Mouse (Mus musculus) forebrain, postnatal 0 days (tissue): ENCODE results near the gene Unc5cl. TPM values are rescaled to one million over a fixed set of nuclear protein-coding genes. Genes with fewer than 3 reads are reported as not detected.

ENCODE experiments used
- ATAC-seq: fragments of 200-750 bp; cut with Nextera tagmentation; 2 replicates; pipeline ENCODE4 v1.8.0; 2017; ENCODE audit warnings: mild to moderate bottlenecking, moderate library complexity
- DNase-seq: peaks from one replicate; pipeline ENCODE4 v3.0.0-alpha.2; 2015
- H3K27ac ChIP-seq: fragments of 300-500 bp; sonication (generic); 2 replicates; pipeline ENCODE4 v1.5.1; 2014; ENCODE audit warnings: low read depth, mild to moderate bottlenecking, antibody characterized with exemption, low read length, moderate library complexity, mixed read lengths
- H3K27me3 ChIP-seq: fragments of 300-500 bp; sonication (generic); 2 replicates; pipeline ENCODE4 v1.6.1; 2014; ENCODE audit warnings: mild to moderate bottlenecking, low read length, mixed read lengths; ENCODE audit not compliant: insufficient read depth
- H3K36me3 ChIP-seq: fragments of 300-500 bp; sonication (generic); 2 replicates; pipeline ENCODE4 v1.6.1; 2014; ENCODE audit warnings: mild to moderate bottlenecking, moderate library complexity; ENCODE audit not compliant: insufficient read depth
- H3K4me1 ChIP-seq: fragments of 300-500 bp; sonication (generic); 2 replicates; pipeline ENCODE4 v1.6.1; 2014; ENCODE audit warnings: antibody characterized with exemption; ENCODE audit not compliant: insufficient read depth
- H3K4me2 ChIP-seq: fragments of 300-500 bp; sonication (generic); 2 replicates; pipeline ENCODE4 v1.6.1; 2014; ENCODE audit warnings: low read depth, mild to moderate bottlenecking, moderate library complexity
- H3K4me3 ChIP-seq: fragments of 300-500 bp; sonication (generic); 2 replicates; pipeline ENCODE4 v1.5.1; 2014; ENCODE audit warnings: low read depth, low read length, mixed read lengths
- H3K9ac ChIP-seq: fragments of 300-500 bp; sonication (generic); 2 replicates; pipeline ENCODE4 v1.6.1; 2014; ENCODE audit warnings: mild to moderate bottlenecking
- H3K9me3 ChIP-seq: fragments of 300-500 bp; sonication (generic); 2 replicates; pipeline ENCODE4 v1.6.1; 2016; ENCODE audit warnings: low read length
- CTCF ChIP-seq: sonication (generic); IDR thresholded peaks from 2 replicates; pipeline ENCODE4 v1.5.1; 2016; ENCODE audit warnings: antibody characterized with exemption, control low read depth, low read depth
- WGBS: fragments of 180-500 bp; shearing (Covaris S2); extraction: QIAGEN DNeasy Blood & Tissue Kit; methylation state at CpG from one replicate; pipeline ENCODE4 v1.1.7; 2014; 5-methylcytosine and 5-hydroxymethylcytosine counted together
- polyA plus RNA-seq: library from polyadenylated mRNA; unstranded; fragments of >200 nt; fragmentation: Nextera tagmentation; extraction: Ambion mirVana; gene quantifications from 2 replicates; pipeline ENCODE4 v1.2.1, GENCODE M21; 2015
- total RNA-seq: library from RNA; depleted of rRNA; stranded (reverse); fragments of >200 nt; gene quantifications from 2 replicates; pipeline ENCODE4 v1.2.3, GENCODE M21; 2014

Gene Unc5cl
- total and polyA plus RNA-seq, 2 experiments from 2014 or later = 0.56 TPM; not detected in 1

DNA sequence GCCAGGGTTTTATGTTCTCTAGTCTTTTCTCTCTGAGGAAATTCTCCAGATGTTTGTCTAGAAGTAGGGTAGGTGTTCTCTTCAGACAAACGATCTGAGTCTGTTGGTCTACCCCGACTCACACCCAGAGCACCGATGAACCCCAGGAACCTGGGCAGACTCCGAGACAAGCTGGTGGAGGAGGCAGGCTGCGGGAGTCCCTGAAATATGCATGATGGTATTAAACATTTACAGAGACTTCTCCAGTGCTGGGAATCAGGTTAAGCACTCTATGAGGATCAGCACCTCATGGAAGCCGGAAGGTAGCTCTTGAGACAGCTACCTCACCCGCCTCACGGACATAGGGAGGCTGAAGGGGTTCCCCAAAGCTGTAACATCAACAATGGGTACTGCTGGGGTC lies 37.9 kb downstream of the Unc5cl start:
- no peak for DNase-seq
- Histone ChIP-seq H3K4me2 (no peak overlapping the region), H3K4me1 (no peaks in the 10 kb centered on the region)

DNA sequence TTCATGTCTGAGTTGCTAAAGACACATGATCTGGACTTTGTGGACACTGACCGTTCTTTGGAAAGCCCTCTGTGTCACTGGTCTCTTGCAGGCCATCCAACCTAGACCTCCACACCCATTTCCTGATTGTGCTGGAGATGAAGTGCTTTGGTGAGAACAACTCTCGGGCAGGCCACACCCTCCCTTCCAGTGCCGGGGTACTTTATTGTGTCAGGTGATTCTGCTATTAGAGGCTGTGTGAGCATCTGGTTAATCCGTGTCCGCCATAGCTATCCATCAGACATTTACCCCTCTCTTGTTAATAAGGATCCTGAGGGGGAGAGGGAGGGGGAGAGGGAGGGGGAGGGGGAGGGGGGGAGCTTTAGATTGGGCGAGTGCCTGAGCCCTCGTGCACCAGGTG lies 38.9 kb downstream of the Unc5cl start:
- H3K27me3 ChIP-seq = no peaks in the 10 kb centered on the region

More for the DNA sequence above, 37.9 kb downstream of the Unc5cl start:
- no peak for TF ChIP-seq CTCF
- no peak for ATAC-seq
- no peaks in the 10 kb centered on the region for H3K36me3 ChIP-seq
- H3K9ac ChIP-seq = no peak overlapping the region
- H3K27ac ChIP-seq = no peak overlapping the region
- no peaks in the 10 kb centered on the region for H3K9me3 ChIP-seq
- no peaks in the 10 kb centered on the region for H3K27me3 ChIP-seq
- no peak overlapping the region for H3K4me3 ChIP-seq
- 96% methylated on average over 8 of the region's 8 CpGs for WGBS

DNA sequence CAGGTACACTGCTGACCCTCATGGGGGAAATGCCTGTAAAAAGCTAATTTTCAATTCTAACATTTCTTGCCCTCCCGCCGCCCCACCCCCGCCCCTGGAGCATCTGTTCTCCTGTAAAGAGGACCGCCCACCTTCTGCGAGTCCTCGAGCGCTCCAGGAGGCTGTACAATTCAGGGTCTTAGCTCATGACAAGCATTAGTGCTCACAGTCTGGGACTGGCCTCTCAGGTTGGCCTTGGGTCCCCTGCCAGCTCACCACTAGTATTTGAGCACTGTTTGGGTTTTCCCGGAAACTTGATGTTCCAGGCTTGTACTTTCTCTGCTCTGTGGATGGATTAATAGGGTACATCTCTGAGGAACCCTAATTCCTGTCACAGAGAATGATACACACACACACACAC lies 39.3 kb downstream of the Unc5cl start:
- 75% methylated on average over 8 of the region's 8 CpGs for WGBS
- Histone ChIP-seq H3K4me1 (no peaks in the 10 kb centered on the region), H3K36me3 (no peaks in the 10 kb centered on the region), H3K27me3 (no peaks in the 10 kb centered on the region), H3K9me3 (no peaks in the 10 kb centered on the region), H3K4me3 (no peak overlapping the region), H3K27ac (no peak overlapping the region), H3K9ac (no peak overlapping the region), H3K4me2 (no peak overlapping the region)
- DNase-seq (no peak), ATAC-seq (no peak)
- TF ChIP-seq CTCF = no peak

More for the DNA sequence above, 38.9 kb downstream of the Unc5cl start:
- no peak overlapping the region for H3K27ac ChIP-seq
- DNase-seq = no peak
- H3K4me2 ChIP-seq = no peak overlapping the region
- no peaks in the 10 kb centered on the region for H3K9me3 ChIP-seq
- no peaks in the 10 kb centered on the region for H3K36me3 ChIP-seq
- no peaks in the 10 kb centered on the region for H3K4me1 ChIP-seq
- H3K9ac ChIP-seq = no peak overlapping the region
- ATAC-seq = no peak
- no peak for TF ChIP-seq CTCF
- H3K4me3 ChIP-seq = no peak overlapping the region
- WGBS = 50% methylated on average over 7 of the region's 7 CpGs

DNA sequence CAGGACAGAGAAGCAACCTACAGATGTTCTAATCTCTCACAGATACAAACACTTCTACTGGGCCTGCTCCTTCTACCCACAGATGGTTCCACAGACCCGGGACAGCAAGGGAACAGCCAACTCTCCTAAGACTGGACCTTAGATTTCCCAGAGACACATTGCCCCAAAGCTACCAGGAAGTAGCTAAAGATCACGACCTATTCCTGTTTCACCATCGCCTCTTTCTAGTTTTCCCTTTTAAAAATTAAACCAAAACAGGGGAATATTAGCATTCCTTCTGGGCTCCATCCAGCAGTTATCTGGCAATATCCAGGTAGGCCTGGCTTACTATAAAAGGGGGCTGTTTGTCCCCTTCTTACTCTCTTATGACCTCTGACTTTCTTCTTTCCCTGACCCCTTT lies 43.3 kb downstream of the Unc5cl start:
- TF ChIP-seq CTCF = no peak

DNA sequence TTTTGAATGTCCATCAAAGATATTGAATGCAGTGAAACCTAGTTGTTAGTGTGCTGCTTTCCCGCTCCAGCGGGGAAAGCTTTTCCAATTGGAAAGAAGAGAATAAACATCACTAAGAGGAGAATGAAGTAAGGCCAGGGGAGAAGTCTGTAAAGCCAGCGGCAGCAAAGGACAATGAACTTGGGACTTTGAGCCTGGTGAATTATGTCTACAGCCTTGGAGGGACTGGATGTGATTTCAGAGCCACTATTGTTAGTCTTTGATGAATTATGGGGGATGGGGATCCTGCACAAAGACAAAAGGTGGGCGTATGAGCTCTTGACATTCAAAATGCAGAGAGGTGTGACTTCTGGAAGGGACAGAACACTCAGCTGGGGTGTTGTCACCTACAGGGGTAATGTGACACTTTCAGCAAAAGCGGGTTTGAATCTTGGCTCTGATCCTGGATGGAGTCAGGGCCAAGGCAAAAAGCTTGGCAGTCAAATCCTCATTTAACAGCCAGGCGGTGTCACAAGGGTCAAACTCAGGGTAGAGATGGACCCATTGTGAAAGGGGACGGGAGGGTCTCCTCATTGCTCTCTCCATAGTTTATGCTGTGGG lies 46.2 kb downstream of the Unc5cl start:
- no peak for TF ChIP-seq CTCF
- H3K36me3 ChIP-seq = no peaks in the 10 kb centered on the region
- H3K4me3 ChIP-seq = no peak overlapping the region
- DNase-seq (no peak), ATAC-seq (0 out of 2 replicates have a peak, but pooled peaks have one; percentile 14)
- H3K4me2 ChIP-seq = no peak overlapping the region
- WGBS = 67% methylated on average over 7 of the region's 7 CpGs
- no peaks in the 10 kb centered on the region for H3K9me3 ChIP-seq
- peaks cover 8% of the 10 kb centered on the region; the same call in 1 of the 2 replicates for H3K4me1 ChIP-seq
- H3K27me3 ChIP-seq = no peaks in the 10 kb centered on the region
- H3K27ac ChIP-seq = no peak overlapping the region
- no peak overlapping the region for H3K9ac ChIP-seq

More for the DNA sequence above, 43.3 kb downstream of the Unc5cl start:
- Histone ChIP-seq H3K4me2 (no peak overlapping the region), H3K4me1 (no peaks in the 10 kb centered on the region), H3K9ac (no peak overlapping the region), H3K27ac (no peak overlapping the region), H3K9me3 (no peaks in the 10 kb centered on the region), H3K4me3 (no peak overlapping the region), H3K27me3 (no peaks in the 10 kb centered on the region), H3K36me3 (no peaks in the 10 kb centered on the region)
- WGBS = 88% methylated on average over 3 of the region's 3 CpGs
- ATAC-seq (no peak), DNase-seq (no peak)

DNA sequence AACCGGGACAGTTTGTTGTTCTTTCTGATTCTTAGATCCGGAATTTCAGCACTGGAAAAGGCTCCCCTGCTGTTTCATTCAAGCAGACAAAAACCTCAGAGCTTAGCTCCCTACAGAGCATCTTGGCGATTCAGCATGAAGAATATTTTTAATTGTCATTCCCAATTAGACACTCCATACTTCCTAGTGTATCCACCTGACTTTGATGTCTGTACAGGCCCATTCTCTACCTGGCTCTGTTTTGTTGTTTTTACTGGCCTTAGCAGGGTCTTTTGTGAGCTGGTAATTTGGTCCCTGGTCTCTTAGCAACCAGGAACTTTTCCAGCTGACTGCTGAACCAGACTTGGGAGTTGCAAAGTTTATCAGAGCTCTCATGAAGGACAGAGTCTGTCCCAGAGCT lies 50.3 kb downstream of the Unc5cl start:
- 0 out of 2 replicates have a peak overlapping the region, but pooled peaks have one; percentile 40 for H3K27ac ChIP-seq

DNA sequence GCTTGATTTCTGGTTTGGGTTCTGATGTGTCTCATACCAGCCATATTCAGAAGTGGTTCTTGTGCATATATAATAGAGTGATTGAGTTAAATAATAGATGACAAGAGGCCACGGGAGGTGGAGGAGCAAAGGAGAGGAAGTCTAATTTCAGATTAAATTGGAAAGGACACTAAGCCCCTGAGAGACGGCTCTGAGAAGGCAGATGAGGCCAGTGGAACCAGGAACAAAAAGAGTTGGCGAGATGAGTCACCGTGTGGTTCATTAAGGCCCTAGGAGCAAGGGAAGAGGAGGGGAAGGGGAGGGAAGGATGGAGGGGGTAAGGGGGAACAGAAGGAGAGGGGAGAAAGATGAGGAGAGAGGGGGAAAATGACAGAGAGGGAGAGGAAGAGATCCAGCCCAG lies 52.3 kb downstream of the Unc5cl start:
- TF ChIP-seq CTCF = no peak
- peaks cover 8% of the 10 kb centered on the region; the same call in 1 of the 2 replicates for H3K4me1 ChIP-seq
- DNase-seq (no peak), ATAC-seq (no peak)
- H3K27me3 ChIP-seq = no peaks in the 10 kb centered on the region
- no peak overlapping the region for H3K9ac ChIP-seq
- H3K4me2 ChIP-seq = no peak overlapping the region
- no peak overlapping the region for H3K4me3 ChIP-seq
- no peaks in the 10 kb centered on the region for H3K9me3 ChIP-seq
- 28% methylated on average over 4 of the region's 4 CpGs for WGBS
- H3K27ac ChIP-seq = no peak overlapping the region
- H3K36me3 ChIP-seq = no peaks in the 10 kb centered on the region

More for the DNA sequence above, 50.3 kb downstream of the Unc5cl start:
- peaks cover 8% of the 10 kb centered on the region; the same call in 1 of the 2 replicates for H3K4me1 ChIP-seq
- ATAC-seq (peak; percentile 27; the same call in 1 of the 2 replicates), DNase-seq (peak; percentile 38)
- H3K4me2 ChIP-seq = no peak overlapping the region
- no peaks in the 10 kb centered on the region for H3K27me3 ChIP-seq
- no peak for TF ChIP-seq CTCF
- WGBS = 3% methylated on average over 3 of the region's 3 CpGs
- no peaks in the 10 kb centered on the region for H3K9me3 ChIP-seq
- no peaks in the 10 kb centered on the region for H3K36me3 ChIP-seq
- no peak overlapping the region for H3K9ac ChIP-seq
- H3K4me3 ChIP-seq = no peak overlapping the region
